Mouse (Mus musculus) testis, adult 2 months (tissue): ENCODE measurements around the gene Adh5. TPM values are rescaled to one million over a fixed set of nuclear protein-coding genes. Genes with fewer than 3 reads are reported as not detected.

ENCODE experiments used
- H3K27ac ChIP-seq: fragments of 200-500 bp; 2 replicates; pipeline ENCODE4 v1.5.1; 2012; ENCODE audit warnings: low read depth, low read length; ENCODE audit not compliant: control insufficient read depth, insufficient read depth
- H3K27me3 ChIP-seq: fragments of 200-500 bp; 2 replicates; pipeline ENCODE4 v1.6.1; 2012; ENCODE audit warnings: mild to moderate bottlenecking, low read length, moderate library complexity; ENCODE audit not compliant: control insufficient read depth, insufficient read depth
- H3K36me3 ChIP-seq: fragments of 200-500 bp; 2 replicates; pipeline ENCODE4 v1.6.1; 2012; ENCODE audit warnings: mild to moderate bottlenecking, low read length; ENCODE audit not compliant: control insufficient read depth, insufficient read depth
- H3K4me1 ChIP-seq: fragments of 200-500 bp; 2 replicates; pipeline ENCODE4 v1.6.1; 2012; ENCODE audit warnings: low read length; ENCODE audit not compliant: control insufficient read depth, insufficient read depth
- H3K4me3 ChIP-seq: fragments of 200-500 bp; 2 replicates; pipeline ENCODE4 v1.5.1; 2012; ENCODE audit warnings: low read depth, mild to moderate bottlenecking, low read length, moderate library complexity, mixed read lengths; ENCODE audit not compliant: control insufficient read depth
- CTCF ChIP-seq: fragments of 200-500 bp; IDR thresholded peaks from 2 replicates; pipeline ENCODE4 v1.5.1; 2012; ENCODE audit warnings: low read depth, mild to moderate bottlenecking, inconsistent platforms, low read length, moderate library complexity; ENCODE audit not compliant: control insufficient read depth, insufficient read depth, insufficient replicate concordance
- POLR2A ChIP-seq: fragments of 200-500 bp; IDR thresholded peaks from 2 replicates; pipeline ENCODE4 v1.6.1; 2012; ENCODE audit warnings: low read depth, mild to moderate bottlenecking, inconsistent platforms, low read length, moderate library complexity; ENCODE audit not compliant: control insufficient read depth
- polyA plus RNA-seq: library from polyadenylated mRNA; depleted of rRNA; stranded (reverse); fragments of >200 nt; gene quantifications from 2 replicates; pipeline ENCODE4 v1.2.3, GENCODE M21; 2012

Gene Adh5
- polyA plus RNA-seq, 1 experiment = 19.2 TPM

DNA sequence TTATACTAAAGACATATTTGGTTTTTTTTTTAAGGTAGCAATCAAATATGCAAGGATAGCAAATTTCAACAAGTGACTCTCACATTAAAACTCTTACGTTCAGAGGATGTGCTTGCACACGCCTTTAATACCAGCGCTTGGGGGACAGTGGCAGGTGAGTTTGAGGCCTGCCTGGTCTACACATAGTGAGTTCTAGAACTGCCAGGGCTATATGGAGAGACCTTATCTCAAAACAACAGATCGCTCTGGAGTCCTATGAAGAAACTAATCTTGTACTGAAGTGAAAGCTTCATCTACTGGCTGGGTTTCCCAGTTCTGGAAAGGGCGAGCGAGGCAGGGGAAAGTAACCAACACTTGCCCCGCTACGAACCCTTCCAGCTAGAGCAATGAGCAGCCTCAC lies 36.6 kb downstream of the Adh5 start:
- H3K27ac ChIP-seq = no peak overlapping the region
- no peak for TF ChIP-seq CTCF
- no peak for TF ChIP-seq POLR2A
- no peaks in the 10 kb centered on the region for H3K27me3 ChIP-seq
- H3K4me1 ChIP-seq = no peaks in the 10 kb centered on the region
- peaks cover 1% of the 10 kb centered on the region for H3K36me3 ChIP-seq
- no peak overlapping the region for H3K4me3 ChIP-seq

GRCm38 (mm10) chr3:138481526-138482284 lies 38.8 kb downstream of the Adh5 start:
- no peak overlapping the region for H3K4me3 ChIP-seq
- peaks cover 1% of the 10 kb centered on the region for H3K36me3 ChIP-seq
- H3K27ac ChIP-seq = 0 out of 2 replicates have a peak overlapping the region, but pooled peaks have one; percentile 1
- H3K4me1 ChIP-seq = no peaks in the 10 kb centered on the region
- TF ChIP-seq CTCF (no peak), POLR2A (no peak)
- H3K27me3 ChIP-seq = no peaks in the 10 kb centered on the region

- Histone ChIP-seq H3K4me3 (no peak overlapping the region), H3K36me3 (peaks cover 1% of the 10 kb centered on the region), H3K27me3 (no peaks in the 10 kb centered on the region), H3K27ac (no peak overlapping the region), H3K4me1 (no peaks in the 10 kb centered on the region)
- TF ChIP-seq CTCF (no peak), POLR2A (no peak)
Measured at GRCm38 (mm10) chr3:138483240-138483639, 40.3 kb downstream of the Adh5 start.

- no peaks in the 10 kb centered on the region; the same call in 1 of the 2 replicates for H3K4me1 ChIP-seq
- peak overlapping the region; percentile 97 for H3K4me3 ChIP-seq
- TF ChIP-seq CTCF = no peak
- no peak; the same call in 1 of the 2 replicates for TF ChIP-seq POLR2A
- H3K27ac ChIP-seq = peak overlapping the region; percentile 82
- H3K36me3 ChIP-seq = no peaks in the 10 kb centered on the region
- no peaks in the 10 kb centered on the region for H3K27me3 ChIP-seq
Measured at GRCm38 (mm10) chr3:138488584-138489326, 45.9 kb downstream of the Adh5 start.

GRCm38 (mm10) chr3:138489327-138490033 lies 46.6 kb downstream of the Adh5 start, which contains the start of gene Metap1:
Gene Metap1, minus strand, starts transcription at chr3:138489515.
- no peaks in the 10 kb centered on the region for H3K27me3 ChIP-seq
- H3K36me3 ChIP-seq = no peaks in the 10 kb centered on the region
- TF ChIP-seq POLR2A (peak; percentile 74), CTCF (no peak)
- no peaks in the 10 kb centered on the region; the same call in 1 of the 2 replicates for H3K4me1 ChIP-seq
- peak within 1 kb of the TSS; percentile 82 for H3K27ac ChIP-seq
- peak within 1 kb of the TSS; percentile 97 for H3K4me3 ChIP-seq

GRCm38 (mm10) chr3:138490034-138490337 lies 47.1 kb downstream of the Adh5 start:
- H3K36me3 ChIP-seq = no peaks in the 10 kb centered on the region
- H3K27ac ChIP-seq = no peak overlapping the region
- H3K4me3 ChIP-seq = no peak overlapping the region
- H3K27me3 ChIP-seq = no peaks in the 10 kb centered on the region
- no peaks in the 10 kb centered on the region; the same call in 1 of the 2 replicates for H3K4me1 ChIP-seq
- TF ChIP-seq CTCF (no peak), POLR2A (no peak)

DNA sequence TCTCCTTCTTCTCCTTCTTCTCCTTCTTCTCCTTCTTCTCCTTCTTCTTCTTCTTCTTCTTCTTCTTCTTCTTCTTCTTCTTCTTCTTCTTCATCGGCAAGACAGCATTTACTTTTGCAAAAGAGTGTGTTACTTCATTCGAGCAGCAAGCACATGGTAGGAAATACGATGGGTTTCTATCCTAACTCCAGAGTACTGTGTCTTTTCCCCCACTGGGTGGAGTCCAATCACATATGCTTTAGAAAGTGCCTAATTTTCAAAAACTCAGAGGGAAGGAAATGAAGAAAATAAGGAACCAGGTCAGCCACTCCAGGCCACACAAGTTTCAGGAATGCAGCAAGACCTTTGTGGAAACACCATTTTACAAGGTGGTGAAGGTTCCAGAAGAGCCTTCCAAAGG lies 50.8 kb downstream of the Adh5 start:
- Histone ChIP-seq H3K27ac (no peak overlapping the region), H3K4me3 (no peak overlapping the region), H3K27me3 (no peaks in the 10 kb centered on the region), H3K36me3 (no peaks in the 10 kb centered on the region), H3K4me1 (no peaks in the 10 kb centered on the region; the same call in 1 of the 2 replicates)
- TF ChIP-seq POLR2A (no peak), CTCF (no peak)
